In genomic region chr6:97919287-97919686, GRCm38 (mm10) we compare ENCODE assay signal across 17 mouse cellular contexts.
A peak's percentile ranks its signal among the peaks of the same experiment; 100 is the strongest.
DNase-seq lines count a peak whose midpoint lies in the region; ATAC-seq and TF ChIP-seq lines count a peak whose summit lies in the region.
"Had no signal": no experiment of that assay in that cellular context is flagged by ENCODE, and none has a peak within 500 bp of the region (broad histone marks: within the 10 kb centered on the region; RNA-seq: fewer than 3 reads in every experiment).

No protein-coding gene starts in this region.

- H3K9me3 ChIP-seq in lung, embryonic 15.5 days, result no peaks in the 10 kb centered on the region
- H3K9me3 ChIP-seq in heart, embryonic 13.5 days, result no peaks in the 10 kb centered on the region
- H3K9me3 ChIP-seq in hindbrain, embryonic 11.5 days (ENCODE audit: control insufficient read depth, low read length), result no peaks in the 10 kb centered on the region
- H3K9me3 ChIP-seq: limb, embryonic 15.5 days; neural tube, embryonic 13.5 days; stomach, embryonic 15.5 days had no signal

- no peak for DNase-seq in lung, adult 2 months
- peak; percentile 84 for DNase-seq in kidney, adult 2 months
- peak; percentile 59 to 81 for DNase-seq in kidney, postnatal 25 days
- DNase-seq in hindbrain, embryonic 11.5 days (ENCODE audit: low spot score), result no peak
- DNase-seq in right cerebral cortex, postnatal 25 days, result no peak
- no peak for DNase-seq in layer of hippocampus, postnatal 25 days (ENCODE audit: extremely low spot score in 1 of 2, low spot score in 1 of 2)
- DNase-seq: B cell, adult 2 months; cerebellum, postnatal 25 days; gastrocnemius, postnatal 14 days; liver, postnatal 0 days had no signal

- H3K27ac ChIP-seq in lung, embryonic 15.5 days, result peak overlapping the region; percentile 41; the same call in 1 of the 2 replicates
- peak overlapping the region; percentile 92 for H3K27ac ChIP-seq in heart, embryonic 13.5 days (replicated peaks)
- peak overlapping the region; percentile 86; the same call in 1 of the 2 replicates for H3K27ac ChIP-seq in kidney, adult 2 months (ENCODE audit: insufficient read depth, low read depth, low read length)
- H3K27ac ChIP-seq in hindbrain, embryonic 11.5 days (ENCODE audit: low read depth, low read length), result no peak overlapping the region
- H3K27ac ChIP-seq: hindbrain, postnatal 0 days; layer of hippocampus, adult 2 months; limb, embryonic 15.5 days; neural tube, embryonic 13.5 days; stomach, embryonic 15.5 days had no signal

- no peaks in the 10 kb centered on the region for H3K36me3 ChIP-seq in lung, embryonic 15.5 days
- H3K36me3 ChIP-seq in heart, embryonic 13.5 days, result no peaks in the 10 kb centered on the region
- H3K36me3 ChIP-seq in kidney, adult 2 months (ENCODE audit: control insufficient read depth, insufficient read depth, low read length), result no peaks in the 10 kb centered on the region
- H3K36me3 ChIP-seq in hindbrain, embryonic 11.5 days (ENCODE audit: control insufficient read depth, insufficient read depth, low read length), result no peaks in the 10 kb centered on the region
- H3K36me3 ChIP-seq: limb, embryonic 15.5 days; neural tube, embryonic 13.5 days; stomach, embryonic 15.5 days had no signal

- H3K27me3 ChIP-seq in lung, embryonic 15.5 days, result no peaks in the 10 kb centered on the region
- no peaks in the 10 kb centered on the region for H3K27me3 ChIP-seq in heart, embryonic 13.5 days (replicated peaks)
- H3K27me3 ChIP-seq in kidney, adult 2 months (replicated peaks; ENCODE audit: control insufficient read depth, insufficient read depth, low read length), result no peaks in the 10 kb centered on the region
- H3K27me3 ChIP-seq in hindbrain, embryonic 11.5 days (ENCODE audit: control insufficient read depth, insufficient read depth, low read length), result no peaks in the 10 kb centered on the region
- H3K27me3 ChIP-seq: limb, embryonic 15.5 days; neural tube, embryonic 13.5 days; stomach, embryonic 15.5 days had no signal

- no peak for TF ChIP-seq POLR2A in lung, adult 2 months (IDR thresholded peaks at IDR 0.05; ENCODE audit: borderline replicate concordance, extremely low read depth, low read depth, low read length)
- TF ChIP-seq POLR2A in kidney, adult 2 months (IDR thresholded peaks at IDR 0.05; ENCODE audit: low read depth, low read length), result no peak

- TF ChIP-seq CTCF in lung, adult 2 months (IDR thresholded peaks at IDR 0.05; ENCODE audit: insufficient read depth, low read length), result no peak
- TF ChIP-seq CTCF in kidney, adult 2 months (conservative IDR thresholded peaks at IDR 0.05; ENCODE audit: insufficient read depth, insufficient read length, low read depth, low read length), result no peak

- H3K4me1 ChIP-seq in lung, embryonic 15.5 days, result peaks cover 11% of the 10 kb centered on the region; the same call in 1 of the 2 replicates
- H3K4me1 ChIP-seq in lung, adult 2 months (ENCODE audit: control insufficient read depth, insufficient read depth, low read length), result peaks cover 2% of the 10 kb centered on the region; the same call in 1 of the 2 replicates
- H3K4me1 ChIP-seq in heart, embryonic 13.5 days, result peaks cover 80% of the 10 kb centered on the region
- peaks cover 29% of the 10 kb centered on the region for H3K4me1 ChIP-seq in kidney, adult 2 months (ENCODE audit: control insufficient read depth, insufficient read depth, low read length)
- H3K4me1 ChIP-seq in hindbrain, embryonic 11.5 days (replicated peaks; ENCODE audit: control insufficient read depth, insufficient read depth, low read length), result no peaks in the 10 kb centered on the region
- H3K4me1 ChIP-seq: neural tube, embryonic 13.5 days had no signal

- 30% methylated on average over 8 of the region's 8 CpGs for WGBS in lung, embryonic 15.5 days
- 53% methylated on average over 8 of the region's 8 CpGs for WGBS in lung, adult 2 months
- 23% methylated on average over 8 of the region's 8 CpGs for WGBS in heart, embryonic 13.5 days
- WGBS in kidney, adult 2 months, result 31% methylated on average over 8 of the region's 8 CpGs
- 53% methylated on average over 8 of the region's 8 CpGs for WGBS in hindbrain, embryonic 11.5 days

- H3K4me2 ChIP-seq in lung, embryonic 15.5 days, result no peak overlapping the region; the same call in 1 of the 2 replicates
- peak overlapping the region; percentile 57 for H3K4me2 ChIP-seq in heart, embryonic 13.5 days
- no peak overlapping the region for H3K4me2 ChIP-seq in hindbrain, embryonic 11.5 days (replicated peaks; ENCODE audit: low read depth, low read length)
- H3K4me2 ChIP-seq: limb, embryonic 15.5 days; neural tube, embryonic 13.5 days; stomach, embryonic 15.5 days had no signal

- ATAC-seq in lung, embryonic 15.5 days (ENCODE audit: borderline replicate concordance, extremely low read depth, low FRiP score, low TSS enrichment), result peak; percentile 11; the same call in 1 of the 2 replicates
- ATAC-seq in heart, embryonic 13.5 days (ENCODE audit: extremely low read depth, insufficient number of reproducible peaks, low FRiP score, low TSS enrichment), result no peak
- ATAC-seq in hindbrain, embryonic 11.5 days (ENCODE audit: low FRiP score), result no peak
- ATAC-seq: hindbrain, postnatal 0 days; liver, postnatal 0 days had no signal

- no peak overlapping the region for H3K9ac ChIP-seq in lung, embryonic 15.5 days
- peak overlapping the region; percentile 70 for H3K9ac ChIP-seq in heart, embryonic 13.5 days
- no peak overlapping the region for H3K9ac ChIP-seq in hindbrain, embryonic 11.5 days (ENCODE audit: low read depth, low read length)
- H3K9ac ChIP-seq: limb, embryonic 15.5 days; liver, postnatal 0 days; neural tube, embryonic 13.5 days; stomach, embryonic 15.5 days had no signal

- H3K4me3 ChIP-seq in lung, embryonic 15.5 days, result no peak overlapping the region
- H3K4me3 ChIP-seq in lung, adult 2 months (replicated peaks; ENCODE audit: extremely low read depth, low read depth, low read length), result no peak overlapping the region
- H3K4me3 ChIP-seq in heart, embryonic 13.5 days, result peak overlapping the region; percentile 21
- no peak overlapping the region for H3K4me3 ChIP-seq in kidney, adult 2 months (ENCODE audit: insufficient read depth, low read depth, low read length)
- no peak overlapping the region for H3K4me3 ChIP-seq in hindbrain, embryonic 11.5 days (ENCODE audit: low read depth, low read length)
- H3K4me3 ChIP-seq: layer of hippocampus, adult 2 months; limb, embryonic 15.5 days; neural tube, embryonic 13.5 days; stomach, embryonic 15.5 days had no signal

Comparison
In these comparisons a context has a peak if more than half of its experiments do, and no peak if none do; other contexts are left out.
1. DNase-seq: peak in kidney, adult 2 months (single experiment) and kidney, postnatal 25 days (2 of 2); none in lung, adult 2 months (single experiment), hindbrain, embryonic 11.5 days (single experiment), right cerebral cortex, postnatal 25 days (single experiment) and layer of hippocampus, postnatal 25 days (0 of 2).